Mouse (Mus musculus): ENCODE results near the gene Coq8a.

GRCm38 (mm10) chr1:180226221-180226713 lies 26.9 kb upstream of the Coq8a start:
- TF ChIP-seq CTCF (IDR thresholded peaks at IDR 0.05; ENCODE audit: insufficient read depth, low read length) (0 out of 2 replicates have a peak, but pooled peaks have one; percentile 7), POLR2A (IDR thresholded peaks at IDR 0.05; ENCODE audit: borderline replicate concordance, extremely low read depth, low read depth, low read length) (no peak)

Measured in lung, adult 2 months (tissue).